Mouse (Mus musculus): Measurements from ENCODE around the gene Lman1l.

DNA sequence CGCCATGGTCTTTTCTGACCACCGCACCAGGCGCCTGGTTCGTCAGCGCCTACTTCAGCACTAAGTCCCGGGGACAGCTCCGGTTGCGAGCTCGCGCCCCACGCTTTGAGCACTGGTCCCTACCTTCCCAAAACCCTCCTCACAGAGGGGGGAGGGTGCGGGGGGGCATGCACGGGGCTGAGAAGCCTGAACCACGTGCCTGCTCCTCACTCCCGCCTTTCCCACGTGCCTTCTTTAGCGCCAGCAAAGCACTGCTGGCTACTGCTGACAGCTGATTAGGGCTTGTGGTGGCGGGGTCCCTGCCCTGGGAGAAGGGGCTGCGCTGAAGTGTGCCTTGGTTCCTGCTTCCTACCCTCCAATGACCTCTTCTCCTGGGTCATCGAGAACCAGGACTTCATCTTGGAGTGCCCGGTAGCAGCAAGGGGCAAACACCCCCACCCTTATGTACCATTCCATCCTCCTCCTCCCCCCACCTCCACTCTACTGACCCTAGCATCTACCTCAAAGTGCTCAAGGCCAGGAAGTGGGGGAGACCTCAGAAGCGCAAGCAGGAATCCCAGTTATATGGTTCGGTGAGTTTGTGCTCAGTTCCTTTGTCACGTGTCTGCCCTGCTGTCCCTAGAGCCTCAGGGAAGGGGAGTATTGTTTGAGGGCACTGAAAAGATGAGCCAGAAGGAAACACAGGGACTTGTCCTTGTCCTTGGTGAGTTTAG, 14.3 kb downstream of the Lman1l start, which contains the start of gene Cplx3:
- TF ChIP-seq CTCF (IDR thresholded peaks at IDR 0.05; ENCODE audit: extremely low read depth, insufficient read depth, insufficient read length, insufficient replicate concordance) (no peak), POLR2A (IDR thresholded peaks at IDR 0.05; ENCODE audit: low read depth, low read length) (no peak)
